Mouse (Mus musculus): Measurements from ENCODE around the gene Fam129a.

DNA sequence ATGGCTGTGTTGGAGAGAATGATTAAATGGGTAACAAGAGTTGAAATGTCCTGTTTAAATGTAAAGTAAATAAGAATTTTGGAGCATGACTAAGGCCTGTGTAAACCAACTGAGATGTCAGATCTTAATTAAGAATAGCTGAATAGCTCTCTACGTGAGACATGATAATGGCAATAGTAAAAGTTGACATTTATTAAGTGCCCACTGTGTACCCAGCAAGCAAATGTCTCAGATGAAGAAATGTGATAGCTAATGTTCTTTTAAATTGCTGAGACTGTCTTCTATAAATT lies 13.1 kb downstream of the Fam129a start:
- TF ChIP-seq CTCF (IDR thresholded peaks at IDR 0.05; ENCODE audit: borderline replicate concordance, control insufficient read depth, extremely low read depth, insufficient read depth, low read length, poor library complexity) (no peak), POLR2A (IDR thresholded peaks at IDR 0.05; ENCODE audit: control insufficient read depth, extremely low read depth, insufficient read depth, low read length, poor library complexity) (no peak)

All from thymus, adult 2 months (tissue).